Mouse (Mus musculus) cerebellum, adult 11-12 months (tissue): ENCODE measurements around the gene Nme4.
"Not testable (repeated sequence)": the region's sequence is repeated elsewhere in the genome, so short reads cannot be mapped to it uniquely, and the experiment has no call there.

Source experiments
- DNase-seq: peaks from one replicate; pipeline ENCODE4 v3.0.0; 2022

Gene Nme4

GRCm38 (mm10) chr17:26113181-26113948 is 18.0 kb upstream of the Nme4 start, which contains the start of gene Tmem8:
Gene Tmem8 (plus strand): TSS chr17:26113299.
- peak; percentile 86 for DNase-seq

- no peak for DNase-seq
Measured at GRCm38 (mm10) chr17:26112751-26113150, 17.3 kb upstream of the Nme4 start.

- peak; percentile 38 for DNase-seq
Measured at GRCm38 (mm10) chr17:26111722-26112121, 16.3 kb upstream of the Nme4 start.

GRCm38 (mm10) chr17:26111024-26111423 is 15.6 kb upstream of the Nme4 start:
- DNase-seq: no peak

GRCm38 (mm10) chr17:26110156-26110555 is 14.8 kb upstream of the Nme4 start:
- DNase-seq: no peak

GRCm38 (mm10) chr17:26105619-26106018 is 10.2 kb upstream of the Nme4 start:
- DNase-seq: no peak

GRCm38 (mm10) chr17:26101478-26101877 is 6.1 kb upstream of the Nme4 start:
- no peak for DNase-seq

GRCm38 (mm10) chr17:26100166-26100565 is 4.8 kb upstream of the Nme4 start:
- no peak for DNase-seq

- not testable (repeated sequence) for DNase-seq
Measured at GRCm38 (mm10) chr17:26099316-26099715, 3.9 kb upstream of the Nme4 start.

- DNase-seq: no peak
Measured at GRCm38 (mm10) chr17:26098461-26098860, 3.1 kb upstream of the Nme4 start.

GRCm38 (mm10) chr17:26094531-26095110 is 781 bp downstream of the Nme4 start:
- no peak for DNase-seq

- peak; percentile 86 for DNase-seq
Measured at GRCm38 (mm10) chr17:26089905-26090632, 5.3 kb downstream of the Nme4 start, which contains the start of gene Decr2. Gene Decr2 (minus strand): TSS chr17:26090337.

GRCm38 (mm10) chr17:26087059-26087564 is 8.3 kb downstream of the Nme4 start:
- DNase-seq: no peak

- no peak for DNase-seq
Measured at GRCm38 (mm10) chr17:26080867-26081266, 14.5 kb downstream of the Nme4 start.

- no peak for DNase-seq
Measured at GRCm38 (mm10) chr17:26078851-26079250, 16.6 kb downstream of the Nme4 start.

- DNase-seq: no peak
Measured at GRCm38 (mm10) chr17:26075246-26075645, 20.2 kb downstream of the Nme4 start.

GRCm38 (mm10) chr17:26070136-26070535 is 25.3 kb downstream of the Nme4 start:
- DNase-seq: no peak

GRCm38 (mm10) chr17:26068831-26069739 is 26.3 kb downstream of the Nme4 start, which contains the start of gene Rab11fip3:
Gene Rab11fip3 (minus strand): TSS chr17:26069555.
- peak; percentile 82 for DNase-seq

- DNase-seq: peak; percentile 52
Measured at GRCm38 (mm10) chr17:26068024-26068830, 27.2 kb downstream of the Nme4 start.

GRCm38 (mm10) chr17:26066488-26067020 is 28.8 kb downstream of the Nme4 start:
- no peak for DNase-seq

GRCm38 (mm10) chr17:26064916-26065315 is 30.5 kb downstream of the Nme4 start:
- DNase-seq: no peak
